Mouse (Mus musculus): Measurements from ENCODE around the gene Mycn.

The Mycn gene

DNA sequence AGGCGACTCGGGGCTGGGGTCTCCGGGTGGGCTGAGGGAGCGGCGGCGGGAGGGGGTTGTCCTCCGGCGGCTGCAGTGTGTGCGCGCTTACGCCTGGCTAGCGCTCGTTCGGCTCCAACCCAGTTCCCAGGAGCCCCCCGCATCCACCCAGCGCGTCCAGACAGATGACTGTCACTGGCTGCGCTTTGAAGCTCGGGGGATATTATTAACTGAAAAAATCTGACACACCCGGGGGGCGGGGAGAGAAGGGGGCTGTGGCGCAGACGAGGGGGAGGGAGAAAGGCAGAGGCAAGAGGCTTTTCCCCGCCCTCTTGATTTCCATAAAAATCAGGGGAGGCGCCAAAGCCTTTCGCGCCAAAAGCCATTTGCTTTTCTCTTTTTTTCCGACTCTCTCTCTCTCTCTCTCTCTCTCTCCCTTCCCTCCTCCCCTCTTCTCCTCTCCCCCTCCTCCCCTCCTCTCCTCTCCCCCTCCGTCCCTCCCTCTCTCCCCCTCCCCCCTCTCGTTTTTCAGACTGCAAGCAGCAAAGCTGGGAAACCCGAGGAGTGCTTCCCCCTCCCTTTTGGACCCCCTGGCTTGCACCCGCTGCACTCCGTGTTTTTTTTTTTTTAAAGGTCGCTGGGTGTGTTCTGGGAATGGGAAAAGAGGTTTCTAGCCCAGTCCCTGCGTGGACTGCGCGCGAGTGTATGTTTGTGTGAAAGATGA, at the start of gene Mycn:
Gene Mycn (minus strand): TSS at position 254 of the 703 bp plus-strand sequence.
- DNase-seq, result peak; percentile 87

- DNase-seq, result no peak
Measured at GRCm38 (mm10) chr12:12987376-12987775, 45.7 kb upstream of the Mycn start.

- no peak for DNase-seq
Measured at GRCm38 (mm10) chr12:12986612-12987206, 45.0 kb upstream of the Mycn start.

DNA sequence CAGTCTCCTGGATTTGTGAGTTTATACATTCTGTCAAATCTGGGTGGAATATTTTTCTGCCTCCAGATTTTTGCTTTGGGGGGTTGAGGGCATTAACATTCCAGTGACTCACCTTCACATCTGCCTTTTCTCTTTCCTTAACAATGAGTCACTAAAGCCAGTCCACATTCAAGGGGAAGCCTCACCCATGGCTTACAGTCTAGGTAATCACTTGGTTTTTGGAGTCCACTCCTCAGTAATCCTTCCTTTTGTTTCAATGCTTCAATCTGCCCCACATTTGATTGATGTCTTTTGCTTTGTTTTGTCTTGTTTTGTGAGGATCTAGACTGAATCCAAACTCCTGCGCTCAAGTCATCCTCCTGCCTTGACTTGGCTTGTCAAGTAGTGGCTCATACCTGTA, 41.3 kb upstream of the Mycn start:
- no peak for DNase-seq

DNA sequence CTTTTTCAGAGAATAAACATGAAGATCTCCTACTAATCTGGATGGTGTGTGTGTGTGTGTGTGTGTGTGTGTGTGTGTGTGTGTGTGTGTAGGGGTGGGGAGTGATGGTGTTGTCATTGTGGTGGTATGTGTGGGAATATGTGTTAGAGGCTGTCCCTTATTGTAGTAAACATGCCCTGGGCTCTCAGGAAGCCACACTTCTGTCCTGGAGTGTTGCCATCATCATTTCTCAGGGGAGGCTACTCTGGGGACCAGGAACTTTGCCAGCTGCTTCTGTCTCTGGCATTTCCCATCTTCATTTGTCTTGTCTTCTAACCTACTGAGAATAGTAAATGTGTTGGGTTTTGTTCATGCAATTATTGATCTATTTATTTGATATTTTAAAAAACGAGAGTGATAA, 33.7 kb upstream of the Mycn start:
- DNase-seq, result peak; percentile 74

DNA sequence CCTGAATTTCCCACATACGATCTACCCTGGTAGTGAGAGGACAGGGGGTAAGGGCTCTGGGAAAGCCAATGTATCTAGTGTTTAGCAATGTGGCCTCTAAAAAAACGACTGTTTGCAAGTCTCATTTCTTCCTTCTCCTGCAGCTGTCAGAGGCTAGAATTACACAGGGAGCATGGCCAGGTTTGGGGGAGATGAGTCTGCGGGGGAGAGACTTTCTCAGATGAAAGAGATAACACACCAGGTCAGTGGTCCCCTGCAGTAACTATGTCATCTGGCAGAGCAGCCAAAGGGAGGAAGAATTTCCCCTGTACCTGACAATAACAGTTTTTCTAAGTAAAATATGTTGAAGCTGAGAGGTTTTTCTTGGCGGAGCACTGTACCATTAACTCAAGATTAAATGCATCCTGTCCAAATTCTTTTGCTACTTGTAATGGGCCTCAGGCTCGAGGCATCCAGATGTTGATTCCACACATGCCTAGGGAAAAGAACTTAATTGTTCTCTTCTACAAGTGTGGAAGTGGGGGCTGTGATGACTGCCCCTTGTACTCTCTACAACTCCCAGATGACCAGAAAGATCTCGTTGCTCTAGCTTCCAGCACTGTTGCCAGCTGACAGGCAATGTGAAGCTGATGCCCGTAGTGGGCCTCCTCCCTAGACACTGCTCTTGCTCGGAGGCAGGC, 31.2 kb upstream of the Mycn start:
- peak; percentile 12 for DNase-seq

DNA sequence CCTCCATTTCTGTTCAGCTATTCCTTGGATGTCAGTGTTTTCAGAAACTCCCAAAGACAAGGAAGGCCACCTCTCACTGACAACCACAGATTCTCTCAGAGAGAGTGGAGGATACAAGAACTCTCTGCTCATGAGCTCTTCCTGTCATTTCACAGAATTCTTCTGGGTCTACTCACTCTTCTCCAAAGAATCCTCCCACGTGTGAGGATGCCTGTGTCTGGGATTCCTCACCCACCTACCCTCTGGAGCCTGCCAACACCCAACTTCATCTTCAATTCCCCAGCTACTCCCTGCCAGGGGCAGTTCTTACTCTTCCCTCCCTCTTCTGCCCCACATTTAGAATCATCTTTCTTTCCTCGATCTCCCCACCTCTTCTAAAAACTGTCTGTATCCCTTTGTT, 26.2 kb upstream of the Mycn start:
- DNase-seq, result no peak

DNA sequence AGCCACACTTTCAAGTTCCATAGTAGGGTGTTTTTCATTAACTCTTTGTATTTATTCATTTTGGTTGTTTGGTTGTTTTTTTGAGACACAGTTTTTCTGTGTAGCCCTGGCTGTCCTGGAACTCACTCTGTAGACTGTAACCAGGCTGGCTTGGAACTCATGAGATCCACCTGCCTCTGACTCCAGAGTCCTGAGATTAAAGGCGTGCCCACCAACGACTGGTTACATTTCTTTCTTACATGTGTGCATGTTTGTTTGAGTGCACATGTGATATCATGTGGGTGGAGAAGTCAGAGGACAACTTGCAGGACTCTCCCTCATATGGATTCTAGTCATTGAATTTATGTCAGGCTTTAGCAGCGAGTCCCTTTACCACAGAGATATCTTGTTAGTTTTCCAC, 23.1 kb upstream of the Mycn start:
- DNase-seq, result no peak

- peak; percentile 15 for DNase-seq
Measured at GRCm38 (mm10) chr12:12947606-12948005, 5.9 kb upstream of the Mycn start.

- DNase-seq, result no peak
Measured at GRCm38 (mm10) chr12:12943288-12943687, 1.6 kb upstream of the Mycn start.

DNA sequence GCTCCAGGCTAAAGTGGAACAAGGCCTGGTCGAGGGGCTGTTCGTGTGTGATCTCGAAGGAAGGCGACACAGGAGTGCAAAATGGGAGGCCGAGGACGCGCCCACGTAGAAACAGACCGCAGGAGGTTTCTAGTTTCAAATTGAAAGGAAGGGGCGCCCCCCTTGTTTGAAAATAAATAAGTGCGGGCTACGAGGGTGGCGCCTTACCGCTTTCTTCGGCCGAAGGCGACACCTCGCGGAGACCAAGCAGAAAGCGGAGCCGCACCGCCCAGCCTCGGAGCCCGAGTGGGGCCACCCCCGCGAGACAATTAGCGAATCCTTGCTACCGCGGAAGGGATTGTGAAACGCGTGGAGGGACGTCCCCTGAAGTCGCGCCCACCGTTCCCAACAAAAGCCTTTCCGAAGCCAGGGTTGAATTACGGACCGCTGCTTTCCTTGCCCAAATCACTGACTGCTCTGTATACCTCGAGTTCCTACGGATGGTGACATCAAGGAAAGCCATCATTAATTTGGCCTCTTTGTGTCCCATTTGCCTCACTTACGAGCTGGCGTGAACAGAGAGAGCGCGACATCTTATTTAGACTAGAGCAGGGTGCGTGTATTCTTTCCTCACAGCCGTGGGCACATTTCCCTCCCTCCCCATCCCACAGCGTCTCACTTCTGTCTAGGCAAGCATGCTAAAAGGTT, 793 bp upstream of the Mycn start:
- DNase-seq, result peak; percentile 91

DNA sequence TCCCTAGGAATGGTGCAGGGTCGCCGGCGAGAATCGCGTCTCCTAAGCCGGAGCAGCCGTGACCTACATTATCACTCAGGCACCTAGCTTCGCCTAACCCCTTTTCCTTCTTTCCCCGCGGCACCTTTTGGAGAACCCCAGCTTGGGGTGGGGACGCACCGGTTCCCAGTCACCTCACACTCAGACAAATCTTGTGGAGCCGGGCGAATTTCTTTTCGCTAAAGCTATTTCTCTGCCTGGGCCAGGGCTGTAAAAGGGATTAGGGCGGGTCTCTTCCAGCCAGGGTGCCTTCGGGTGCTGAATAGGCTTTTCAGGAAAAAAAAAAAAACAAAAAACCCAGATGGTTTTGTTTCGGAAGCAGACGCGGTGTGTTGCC, 597 bp downstream of the Mycn start:
- DNase-seq, result peak; percentile 25

- peak; percentile 38 for DNase-seq
Measured at GRCm38 (mm10) chr12:12940466-12941128, 1.1 kb downstream of the Mycn start.

DNA sequence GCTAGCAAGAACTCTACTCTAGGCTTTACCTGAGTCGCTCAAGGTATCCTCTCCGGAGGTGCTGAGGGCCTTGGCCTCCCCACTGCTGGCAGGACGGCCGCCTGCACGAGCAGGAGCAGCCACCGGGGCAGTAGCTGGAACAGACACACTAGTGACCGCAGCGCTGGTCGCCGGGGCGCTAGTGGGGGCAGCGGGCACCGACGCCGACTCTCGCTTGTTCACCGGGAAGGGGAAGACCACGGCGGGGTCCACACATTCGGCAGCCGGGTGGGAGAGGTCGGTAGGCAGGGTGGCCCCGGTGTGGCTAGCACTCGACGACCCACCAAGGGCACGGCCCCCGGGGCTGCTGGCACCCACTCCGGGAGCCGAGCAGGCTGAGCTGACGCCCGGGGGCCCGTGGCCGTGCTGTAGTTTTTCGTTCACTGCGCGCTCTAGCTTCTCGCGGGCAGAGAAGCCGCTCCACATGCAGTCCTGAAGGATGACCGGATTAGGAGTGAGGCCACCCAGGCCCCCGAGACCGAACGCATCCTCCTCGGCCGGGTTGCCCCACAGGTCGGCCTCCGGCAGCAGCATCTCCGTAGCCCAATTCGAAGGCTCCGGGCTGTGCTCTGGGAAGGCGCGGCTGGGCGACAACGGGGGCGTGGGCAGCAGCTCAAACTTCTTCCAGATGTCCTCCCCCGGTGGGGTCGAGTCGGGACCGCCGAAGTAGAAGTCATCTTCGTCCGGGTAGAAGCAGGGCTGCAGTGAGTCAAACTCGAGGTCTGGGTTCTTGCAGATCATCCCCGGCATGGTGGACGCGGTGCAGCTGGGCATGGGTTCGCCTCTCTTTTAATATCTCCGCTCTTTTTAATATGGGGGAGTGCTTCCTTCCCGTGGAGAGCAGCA, 1.9 kb downstream of the Mycn start:
- peak; percentile 38 for DNase-seq

DNA sequence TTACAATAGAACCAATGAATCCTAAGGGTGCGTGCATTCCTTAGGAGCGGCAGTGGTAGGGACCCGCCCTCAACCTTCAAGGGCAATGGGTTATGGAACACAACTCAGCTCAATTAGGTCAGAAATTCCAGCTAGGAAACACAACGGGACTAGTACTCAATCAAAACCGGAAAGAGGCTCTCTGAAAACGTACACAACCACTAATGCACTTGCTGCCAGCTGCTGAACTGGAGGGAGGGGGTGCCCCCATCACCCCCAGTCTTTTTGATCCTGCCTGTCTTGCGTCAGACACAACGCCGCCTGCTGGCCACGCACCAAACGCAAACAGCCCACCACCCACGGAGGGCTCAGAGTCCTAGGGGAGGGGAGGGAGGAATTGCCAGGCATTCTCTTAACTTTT, 2.9 kb downstream of the Mycn start:
- DNase-seq, result peak; percentile 77

DNA sequence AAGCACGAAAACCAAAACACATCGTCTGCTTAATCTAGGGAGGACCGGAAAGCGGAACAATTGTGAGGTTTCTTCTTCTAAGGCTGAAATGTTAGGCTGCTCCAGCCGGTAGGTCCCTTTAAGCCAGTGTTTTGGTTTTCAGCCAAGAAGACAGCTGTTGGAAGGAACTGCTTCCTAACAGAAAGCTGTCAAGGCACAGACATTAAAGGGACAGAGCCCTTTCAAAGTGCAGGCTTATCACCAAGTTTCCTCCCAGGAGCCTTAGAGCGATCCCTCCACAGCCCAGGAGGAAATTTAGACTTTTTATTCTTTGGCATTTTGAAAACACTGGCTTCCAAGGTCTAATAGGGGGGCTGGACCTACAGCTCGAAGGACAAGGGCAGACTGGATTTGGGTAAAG, 3.4 kb downstream of the Mycn start:
- DNase-seq, result peak; percentile 88

DNA sequence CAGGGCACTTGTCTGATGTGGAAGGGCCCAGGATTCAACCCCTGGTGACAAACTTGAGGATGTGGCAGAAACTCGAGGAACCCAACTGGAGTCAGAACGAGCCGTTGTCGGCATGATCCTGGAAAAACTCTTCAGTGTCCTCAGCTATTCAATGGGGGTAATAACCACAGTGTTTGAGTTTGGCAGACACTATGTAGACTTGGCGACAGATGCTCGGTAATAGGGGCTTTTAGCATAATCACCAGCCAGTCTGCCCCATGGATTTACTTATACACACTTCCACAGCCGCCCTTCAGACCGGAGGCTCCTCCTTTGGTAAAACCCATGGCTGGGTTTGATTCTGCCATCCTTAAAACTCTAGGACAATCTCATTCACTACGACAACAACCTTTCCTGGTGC, 4.0 kb downstream of the Mycn start:
- DNase-seq, result no peak

DNA sequence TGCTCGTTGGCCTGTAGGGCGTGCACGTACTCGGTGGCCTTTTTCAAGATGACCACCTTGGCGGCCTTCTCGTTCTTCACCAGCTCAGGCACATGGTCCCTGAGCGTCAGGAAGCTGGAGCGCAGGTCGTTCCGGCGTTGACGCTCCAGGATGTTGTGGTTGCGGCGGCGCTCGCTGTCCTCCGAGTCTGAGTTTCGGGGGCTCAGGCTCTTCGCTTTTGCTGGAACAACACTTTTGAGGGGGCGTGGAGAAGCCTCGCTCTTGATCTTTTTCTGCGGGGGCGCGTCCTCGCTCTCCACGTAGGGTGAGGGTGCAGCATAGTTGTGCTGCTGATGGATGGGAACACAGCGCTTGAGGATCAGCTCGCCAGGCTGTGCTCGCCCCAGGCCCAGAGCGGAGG, 4.6 kb downstream of the Mycn start:
- DNase-seq, result peak; percentile 6

- no peak for DNase-seq
Measured at GRCm38 (mm10) chr12:12932238-12932637, 9.5 kb downstream of the Mycn start.

DNA sequence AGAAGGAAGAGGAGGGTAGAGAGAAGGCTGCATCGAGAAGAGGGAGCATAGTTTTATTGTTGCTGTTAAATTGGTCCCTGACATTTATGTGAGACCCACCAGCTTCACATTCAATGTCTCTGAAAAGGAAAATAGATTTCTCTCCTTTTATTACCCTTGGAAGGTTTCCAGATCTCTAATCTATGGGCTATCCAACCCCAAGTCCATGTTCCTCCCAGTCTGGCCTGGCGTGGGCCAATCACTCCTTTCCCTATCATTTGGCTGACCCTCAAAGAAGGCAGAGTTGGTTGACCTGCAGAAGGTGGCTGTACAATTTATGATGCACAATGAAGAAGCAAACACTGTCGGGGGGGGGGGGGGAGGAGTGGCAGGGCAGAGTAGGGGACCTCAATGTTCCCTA, 13.5 kb downstream of the Mycn start:
- no peak for DNase-seq

DNA sequence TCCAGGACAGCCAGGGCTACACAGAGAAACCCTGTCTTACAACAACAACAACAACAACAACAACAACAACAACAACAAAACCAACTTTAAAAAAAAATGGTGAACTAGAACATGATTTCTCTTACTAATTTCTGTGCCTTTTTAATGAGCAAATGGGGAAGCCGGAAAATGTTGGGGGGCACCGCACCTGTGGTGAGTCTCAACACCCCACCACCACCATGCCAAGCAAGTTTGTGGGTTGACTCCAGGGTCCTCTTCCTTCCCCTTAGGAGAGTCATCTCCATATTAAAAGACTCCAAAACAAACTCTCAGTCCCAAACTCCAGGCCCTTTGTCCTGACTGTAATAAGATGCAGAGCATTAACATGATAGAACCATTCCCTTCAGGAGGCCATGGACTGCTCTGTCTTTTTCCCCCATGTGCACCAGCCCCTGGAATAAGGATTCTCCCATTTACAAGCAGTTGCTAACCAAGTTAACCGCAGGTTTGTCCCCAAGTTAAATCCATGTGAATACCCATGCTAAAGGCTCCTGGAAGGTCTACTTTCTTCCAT, 14.7 kb downstream of the Mycn start:
- no peak for DNase-seq

GRCm38 (mm10) chr12:12924446-12924845, 17.3 kb downstream of the Mycn start:
- DNase-seq, result no peak
